Mouse (Mus musculus) liver, embryonic 14.5 days (tissue): ENCODE measurements at regions not wholly inside any gene's neighbourhood (a gene's known extent, or its start where the extent isn't known, plus 50 kb on each side); places are given as distances from the start of the nearest gene placed in this dataset.

Experiments
- ATAC-seq: fragments of 200-750 bp; cut with Nextera tagmentation; 2 replicates; pipeline ENCODE4 v1.8.0; 2017; ENCODE audit warnings: moderate number of reproducible peaks, mild to moderate bottlenecking, moderate library complexity; ENCODE audit not compliant: insufficient read depth
- DNase-seq, 3 experiments: peaks; one replicate each; pipeline ENCODE4 v3.0.0-alpha.2; 2012 to 2013; ENCODE audit warnings: low read depth in 3 of 3, low spot score in 3 of 3
- H3K27ac ChIP-seq: fragments of 300-500 bp; sonication (generic); 2 replicates; pipeline ENCODE4 v1.5.1; 2014; ENCODE audit warnings: moderate library complexity, mild to moderate bottlenecking, control low read depth, inconsistent platforms
- H3K27me3 ChIP-seq: fragments of 300-500 bp; sonication (generic); 2 replicates; pipeline ENCODE4 v1.6.1; 2014; ENCODE audit warnings: mild to moderate bottlenecking, low read length, moderate library complexity; ENCODE audit not compliant: control insufficient read depth, insufficient read depth
- H3K36me3 ChIP-seq: fragments of 300-500 bp; sonication (generic); replicated peaks from 2 replicates; pipeline ENCODE4 v1.6.1; 2014; ENCODE audit warnings: low read depth; ENCODE audit not compliant: control insufficient read depth, insufficient read depth
- H3K4me1 ChIP-seq, 2 experiments: fragments of 200-500 bp in 1 of 2; fragments of 300-500 bp in 1 of 2; sonication (generic) in 1 of 2; replicated peaks; 2 replicates each; pipeline ENCODE4 v1.6.1; 2012 to 2014; ENCODE audit warnings: antibody characterized with exemption in 1 of 2, inconsistent platforms in 1 of 2, low read length in 1 of 2; ENCODE audit not compliant: control insufficient read depth in 2 of 2, insufficient read depth in 2 of 2
- H3K4me2 ChIP-seq: fragments of 300-500 bp; sonication (generic); 2 replicates; pipeline ENCODE4 v1.6.1; 2014; ENCODE audit warnings: low read depth, mild to moderate bottlenecking, control low read depth, moderate library complexity
- H3K4me3 ChIP-seq, 2 experiments: fragments of 200-500 bp in 1 of 2; fragments of 300-500 bp in 1 of 2; sonication (generic) in 1 of 2; 2 replicates each; pipeline ENCODE4 v1.5.1; 2012 to 2014; ENCODE audit warnings: low read depth in 2 of 2, low read length in 2 of 2, mild to moderate bottlenecking in 2 of 2, control low read depth in 1 of 2, inconsistent platforms in 1 of 2, moderate library complexity in 1 of 2; ENCODE audit not compliant: insufficient read depth in 1 of 2
- H3K9ac ChIP-seq: fragments of 300-500 bp; sonication (generic); replicated peaks from 2 replicates; pipeline ENCODE4 v1.6.1; 2014; ENCODE audit warnings: mild to moderate bottlenecking, control low read depth, moderate library complexity
- H3K9me3 ChIP-seq: fragments of 300-500 bp; sonication (generic); 2 replicates; pipeline ENCODE4 v1.6.1; 2016; ENCODE audit warnings: low read length, mixed read lengths; ENCODE audit not compliant: control insufficient read depth
- CTCF ChIP-seq: IDR thresholded peaks from 2 replicates; pipeline ENCODE4 v1.5.1; 2016; ENCODE audit warnings: antibody characterized with exemption, low read depth, control low read depth
- EP300 ChIP-seq: IDR thresholded peaks from 2 replicates; pipeline ENCODE4 v1.6.1; 2016; ENCODE audit warnings: antibody characterized with exemption, low read depth
- WGBS: fragments of 180-500 bp; shearing (Covaris S2); extraction: QIAGEN DNeasy Blood & Tissue Kit; methylation state at CpG from one replicate; pipeline ENCODE4 v1.1.7; 2014; ENCODE audit not compliant: insufficient replicate concordance; 5-methylcytosine and 5-hydroxymethylcytosine counted together

DNA sequence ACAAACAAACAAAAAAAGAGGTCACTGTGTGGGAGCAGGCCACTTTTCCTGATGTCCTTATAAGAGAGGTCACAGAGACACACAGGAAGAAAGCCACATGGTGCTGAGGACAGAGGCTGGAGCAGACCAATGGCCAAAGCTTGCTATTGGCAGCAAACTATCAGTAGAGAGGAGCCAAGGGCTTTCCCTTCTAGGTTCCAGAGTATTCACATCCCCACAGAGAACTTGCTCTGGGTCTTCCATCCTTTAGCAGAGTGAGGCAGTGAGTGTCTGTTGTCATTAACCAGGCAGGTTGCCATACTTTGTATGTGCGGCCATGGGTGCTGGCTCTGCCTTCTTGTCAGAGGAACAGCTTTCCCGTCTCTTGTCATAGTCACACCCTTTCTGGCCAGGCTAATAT, 64.5 kb upstream of the Cxcl14 start:
- no peak for TF ChIP-seq EP300
- no peak for TF ChIP-seq CTCF
- no peak overlapping the region for H3K27ac ChIP-seq
- WGBS: 62% methylated on average over 2 of the region's 2 CpGs
- no peaks in the 10 kb centered on the region for H3K9me3 ChIP-seq
- H3K27me3 ChIP-seq: no peaks in the 10 kb centered on the region
- H3K4me1 ChIP-seq: peaks cover 0 to 10% of the 10 kb centered on the region in 2 experiments; a peak in 2 of 4 replicates
- H3K9ac ChIP-seq: no peak overlapping the region
- H3K4me3 ChIP-seq: no peak overlapping the region
- H3K4me2 ChIP-seq: no peak overlapping the region
- ATAC-seq (no peak), DNase-seq (no peak)
- no peaks in the 10 kb centered on the region for H3K36me3 ChIP-seq

DNA sequence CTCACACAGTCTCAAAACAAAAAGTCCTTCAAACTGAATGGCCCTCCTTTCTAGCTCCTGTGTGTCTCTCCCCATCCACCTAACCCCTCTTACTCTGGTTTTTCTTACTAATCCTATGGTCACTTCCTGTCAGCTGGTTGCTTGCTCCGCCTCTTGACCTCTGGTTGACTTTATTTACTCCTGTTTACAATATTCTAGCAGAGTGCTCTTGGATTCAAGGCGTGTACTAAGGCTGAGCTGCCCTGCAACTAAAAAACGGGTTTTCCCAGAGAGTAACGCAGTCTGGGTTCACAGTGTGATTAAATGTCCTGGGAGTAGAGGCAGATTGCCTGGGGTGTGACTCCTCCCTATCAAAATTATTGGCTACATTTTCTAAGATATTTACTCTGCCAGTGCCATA, 64.2 kb upstream of the Gm3045 start:
- H3K4me3 ChIP-seq: no peak overlapping the region
- H3K27me3 ChIP-seq: no peaks in the 10 kb centered on the region
- ATAC-seq (no peak), DNase-seq (no peak)
- no peak overlapping the region for H3K9ac ChIP-seq
- 60% methylated on average over 4 of the region's 4 CpGs for WGBS
- H3K4me1 ChIP-seq: peaks cover 0 to 10% of the 10 kb centered on the region in 2 experiments; a peak in 2 of 4 replicates
- H3K36me3 ChIP-seq: no peaks in the 10 kb centered on the region
- H3K9me3 ChIP-seq: no peaks in the 10 kb centered on the region
- H3K4me2 ChIP-seq: no peak overlapping the region
- H3K27ac ChIP-seq: no peak overlapping the region
- TF ChIP-seq EP300 (no peak), CTCF (no peak)

DNA sequence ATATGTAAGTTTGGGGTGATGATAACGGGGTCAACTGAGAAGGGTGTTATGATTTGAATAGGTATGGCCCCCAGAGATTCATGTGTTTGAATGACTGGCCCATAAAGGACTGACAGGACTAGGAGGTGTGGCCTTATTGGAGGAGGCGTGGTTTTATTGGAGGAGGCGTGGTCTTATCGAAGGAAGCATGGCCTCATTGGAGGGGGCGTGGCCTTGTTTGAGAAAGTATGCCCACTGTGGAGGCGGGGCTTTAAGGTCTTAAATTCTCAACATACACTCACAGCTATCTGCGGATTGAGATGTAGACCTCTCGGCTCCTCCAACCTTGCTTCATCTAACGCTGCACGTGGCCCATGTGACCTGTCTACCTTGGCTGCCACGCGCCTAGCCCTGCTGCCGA, 63.7 kb upstream of the Gm3045 start:
- no peak overlapping the region for H3K4me2 ChIP-seq
- H3K36me3 ChIP-seq: no peaks in the 10 kb centered on the region
- ATAC-seq (no peak), DNase-seq (no peak)
- 42% methylated on average over 13 of the region's 13 CpGs for WGBS
- H3K9me3 ChIP-seq: no peaks in the 10 kb centered on the region
- peaks cover 0 to 8% of the 10 kb centered on the region in 2 experiments; a peak in 2 of 4 replicates for H3K4me1 ChIP-seq
- H3K27me3 ChIP-seq: no peaks in the 10 kb centered on the region
- TF ChIP-seq CTCF (no peak), EP300 (no peak)
- no peak overlapping the region for H3K9ac ChIP-seq
- no peak overlapping the region for H3K27ac ChIP-seq
- H3K4me3 ChIP-seq: no peak overlapping the region

DNA sequence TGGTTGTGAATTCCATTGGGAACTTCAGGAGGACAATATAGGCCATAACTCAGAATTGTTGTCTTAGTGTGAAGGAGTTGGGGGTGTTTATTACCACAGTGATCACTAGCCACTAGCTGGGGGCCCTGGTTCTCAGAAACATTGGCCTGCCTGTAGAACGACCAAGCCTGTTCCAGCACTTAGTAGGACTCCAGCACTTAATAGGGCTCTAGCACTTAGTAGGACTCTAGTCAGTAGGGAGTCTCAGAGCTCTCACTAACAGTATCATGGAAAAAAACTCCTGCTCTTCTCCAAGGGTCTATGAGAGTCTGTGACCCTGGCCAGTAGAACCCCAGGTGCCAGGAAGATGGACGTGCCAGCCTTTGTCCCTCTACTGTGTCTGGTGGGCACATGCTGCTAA, 56.8 kb upstream of the Gm3045 start:
- Histone ChIP-seq H3K9ac (no peak overlapping the region), H3K4me2 (no peak overlapping the region), H3K27ac (no peak overlapping the region), H3K4me1 (no peaks in the 10 kb centered on the region), H3K27me3 (no peaks in the 10 kb centered on the region), H3K4me3 (no peak overlapping the region), H3K36me3 (no peaks in the 10 kb centered on the region), H3K9me3 (no peaks in the 10 kb centered on the region)
- no peak for TF ChIP-seq CTCF
- TF ChIP-seq EP300: no peak
- 37% methylated on average over 2 of the region's 2 CpGs for WGBS
- DNase-seq (no peak), ATAC-seq (no peak)

DNA sequence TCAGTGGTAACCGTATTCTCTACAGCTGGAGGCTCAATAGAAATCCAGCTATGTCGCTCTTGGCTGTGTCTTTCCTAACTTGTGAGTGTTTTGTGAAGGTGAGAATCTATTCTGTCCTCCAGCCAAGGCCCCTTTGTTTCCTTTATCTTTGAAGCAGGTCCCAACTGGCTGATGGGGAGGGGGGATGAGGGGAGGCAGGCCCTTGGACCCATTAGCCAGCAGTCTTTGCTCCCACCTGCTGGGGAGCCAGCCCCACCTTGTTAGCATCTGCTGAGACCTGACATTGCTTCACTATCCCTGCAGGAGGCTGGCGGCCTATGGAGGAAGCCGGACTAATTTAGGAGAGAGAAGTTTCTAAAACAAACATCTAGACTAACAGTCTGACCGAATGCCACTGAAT, 55.0 kb upstream of the Gm3045 start:
- no peaks in the 10 kb centered on the region for H3K36me3 ChIP-seq
- 22% methylated on average over 5 of the region's 5 CpGs for WGBS
- H3K9me3 ChIP-seq: no peaks in the 10 kb centered on the region
- no peak overlapping the region for H3K4me3 ChIP-seq
- ATAC-seq: no peak
- DNase-seq: no peak
- H3K27ac ChIP-seq: no peak overlapping the region
- no peak for TF ChIP-seq EP300
- no peak overlapping the region for H3K4me2 ChIP-seq
- no peaks in the 10 kb centered on the region for H3K4me1 ChIP-seq
- no peak overlapping the region for H3K9ac ChIP-seq
- no peaks in the 10 kb centered on the region for H3K27me3 ChIP-seq
